Mouse (Mus musculus): ENCODE measurements around the gene Gm37240. TPM values are rescaled to one million over a fixed set of nuclear protein-coding genes. Genes with fewer than 3 reads are reported as not detected.

The Gm37240 gene
- polyA plus RNA-seq, 1 experiment from 2014 or later = 4.6 TPM

DNA sequence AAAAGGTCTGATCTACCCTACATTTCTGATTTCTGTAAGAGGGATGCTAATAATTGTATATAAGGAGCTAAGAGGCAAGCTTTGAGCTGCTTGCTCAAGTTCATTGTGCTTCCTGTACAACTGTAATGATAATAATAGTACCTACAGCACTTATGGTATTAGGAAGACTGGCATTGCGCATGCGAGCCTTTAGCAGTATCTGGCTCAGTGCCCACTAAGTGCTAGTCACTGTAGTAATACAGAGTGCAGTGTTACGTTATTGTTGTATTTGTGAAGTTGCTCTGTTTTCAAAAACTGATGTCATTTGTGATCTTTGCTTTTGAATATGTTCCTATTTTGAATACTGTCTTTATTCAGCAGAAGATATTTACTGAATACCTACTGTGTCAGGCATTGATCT, 1060.9 kb downstream of the Gm37240 start:
- H3K27ac ChIP-seq (ENCODE audit: low read length) = no peak overlapping the region
- no peaks in the 10 kb centered on the region for H3K27me3 ChIP-seq (ENCODE audit: control insufficient read depth, insufficient read depth, low read depth, low read length)
- H3K4me2 ChIP-seq (ENCODE audit: low read depth, low read length) = no peak overlapping the region
- no peaks in the 10 kb centered on the region for H3K36me3 ChIP-seq (ENCODE audit: control insufficient read depth, insufficient read depth, low read length)
- H3K9ac ChIP-seq (ENCODE audit: low read length) = no peak overlapping the region
- WGBS = 64% methylated on average over 3 of the region's 3 CpGs
- no peaks in the 10 kb centered on the region for H3K9me3 ChIP-seq (ENCODE audit: control insufficient read depth, low read length)
- H3K4me1 ChIP-seq (replicated peaks; ENCODE audit: control insufficient read depth, insufficient read depth, low read length) = peaks cover 2% of the 10 kb centered on the region; the same call in 1 of the 2 replicates
- H3K4me3 ChIP-seq (ENCODE audit: low read length) = no peak overlapping the region
- ATAC-seq (ENCODE audit: low read depth) = no peak

DNA sequence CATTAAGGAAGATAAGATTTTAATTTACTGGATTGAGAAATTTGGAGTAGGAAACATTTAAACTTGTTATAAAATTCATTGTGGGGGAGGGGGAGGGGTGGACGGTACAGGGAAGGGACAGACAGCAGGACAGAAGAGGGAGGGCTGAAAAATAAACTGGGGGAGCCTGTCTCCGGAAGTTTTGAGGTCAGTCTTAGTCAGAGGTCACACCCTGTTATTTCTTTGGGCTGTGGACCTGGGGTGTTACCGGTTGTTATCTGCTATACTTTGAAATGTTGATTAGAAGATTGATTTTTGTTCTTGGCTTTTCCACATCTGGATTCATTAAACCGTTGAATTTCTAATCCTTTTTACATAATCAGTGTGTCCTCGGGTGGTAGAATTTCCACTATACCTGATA, 1061.3 kb downstream of the Gm37240 start:
- Histone ChIP-seq H3K36me3 (ENCODE audit: control insufficient read depth, insufficient read depth, low read length) (no peaks in the 10 kb centered on the region), H3K9ac (ENCODE audit: low read length) (no peak overlapping the region), H3K4me3 (ENCODE audit: low read length) (no peak overlapping the region), H3K27ac (ENCODE audit: low read length) (no peak overlapping the region), H3K4me2 (ENCODE audit: low read depth, low read length) (no peak overlapping the region), H3K27me3 (ENCODE audit: control insufficient read depth, insufficient read depth, low read depth, low read length) (no peaks in the 10 kb centered on the region), H3K4me1 (replicated peaks; ENCODE audit: control insufficient read depth, insufficient read depth, low read length) (peaks cover 2% of the 10 kb centered on the region; the same call in 1 of the 2 replicates), H3K9me3 (ENCODE audit: control insufficient read depth, low read length) (no peaks in the 10 kb centered on the region)
- 33% methylated on average over 5 of the region's 5 CpGs for WGBS
- ATAC-seq (ENCODE audit: low read depth) = no peak

DNA sequence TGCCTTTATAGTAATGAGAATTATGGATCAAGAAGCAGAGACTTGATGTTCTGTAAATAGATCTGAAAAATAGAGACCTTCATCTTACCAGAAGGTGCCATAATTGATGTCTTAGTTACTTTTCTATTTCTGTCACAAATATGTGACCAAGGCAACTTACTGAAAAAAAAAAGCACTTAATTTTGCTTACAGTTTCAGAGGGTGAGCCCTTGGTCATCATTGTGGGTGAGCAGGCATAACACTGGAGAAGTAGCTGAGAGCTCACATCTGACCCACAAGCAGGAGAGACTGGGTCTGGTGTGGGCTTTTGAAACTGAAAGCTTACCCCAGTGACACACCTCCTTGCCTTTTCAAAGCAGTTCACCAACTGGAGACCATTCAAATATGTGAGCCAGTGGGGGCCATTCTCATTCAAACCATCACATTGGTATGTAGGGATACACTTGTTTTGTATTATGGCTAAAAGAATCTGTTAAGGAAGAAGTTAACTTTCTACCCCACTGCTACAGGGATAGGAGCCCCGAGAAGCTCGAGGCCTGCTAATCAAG, 1066.6 kb downstream of the Gm37240 start:
- H3K9me3 ChIP-seq (ENCODE audit: control insufficient read depth, low read length) = no peaks in the 10 kb centered on the region
- no peak overlapping the region for H3K4me3 ChIP-seq (ENCODE audit: low read length)
- WGBS = 80% methylated on average over 2 of the region's 2 CpGs
- H3K27ac ChIP-seq (ENCODE audit: low read length) = no peak overlapping the region
- no peaks in the 10 kb centered on the region; the same call in 1 of the 2 replicates for H3K36me3 ChIP-seq (ENCODE audit: control insufficient read depth, insufficient read depth, low read length)
- H3K4me1 ChIP-seq (replicated peaks; ENCODE audit: control insufficient read depth, insufficient read depth, low read length) = peaks cover 8% of the 10 kb centered on the region
- no peak for ATAC-seq (ENCODE audit: low read depth)
- H3K4me2 ChIP-seq (ENCODE audit: low read depth, low read length) = no peak overlapping the region
- no peak overlapping the region for H3K9ac ChIP-seq (ENCODE audit: low read length)
- H3K27me3 ChIP-seq (ENCODE audit: control insufficient read depth, insufficient read depth, low read depth, low read length) = no peaks in the 10 kb centered on the region

DNA sequence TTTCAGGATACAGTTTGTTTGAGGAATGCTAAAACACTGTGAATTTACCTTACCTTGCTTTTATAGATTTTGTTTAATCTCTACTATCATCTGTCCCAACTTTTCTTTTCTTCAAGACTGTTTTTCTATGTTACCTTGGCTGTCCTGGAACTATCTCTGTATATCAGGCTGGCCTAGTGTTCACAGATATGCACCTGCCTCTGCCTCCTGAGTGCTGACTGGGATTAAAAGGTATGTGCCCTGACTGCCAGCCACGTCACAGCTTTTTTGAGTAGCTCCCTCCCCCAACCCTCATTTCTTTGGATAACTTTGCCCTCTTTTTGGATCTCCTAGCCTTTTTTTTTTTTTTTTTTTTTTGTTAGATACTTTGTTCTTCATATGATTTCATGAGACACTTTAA, 1070.4 kb downstream of the Gm37240 start:
- WGBS = 71% methylated on average over 1 of the region's 1 CpGs

DNA sequence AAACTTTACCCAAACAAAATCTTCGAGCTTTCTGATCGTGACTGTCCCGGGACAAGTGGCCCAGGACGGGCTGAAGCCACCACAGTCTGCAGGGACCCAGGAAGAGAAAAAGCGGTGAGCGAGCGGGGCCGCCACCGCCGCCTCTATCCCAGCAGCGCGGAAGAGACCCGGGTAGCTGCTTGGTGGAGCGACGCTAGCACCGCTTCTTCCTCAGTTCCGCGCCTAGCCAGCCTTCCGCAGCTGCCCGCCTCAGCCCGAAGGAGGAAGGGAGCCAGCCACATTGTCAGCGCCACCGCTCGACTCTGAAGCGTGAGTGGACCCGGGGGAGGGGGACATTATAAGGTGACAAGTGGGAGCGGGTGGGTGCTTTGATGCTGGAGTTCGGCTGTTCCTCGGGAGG, 1071.9 kb downstream of the Gm37240 start:
- H3K9ac ChIP-seq (ENCODE audit: low read length) = peak overlapping the region; percentile 90
- peak overlapping the region; percentile 99 for H3K4me2 ChIP-seq (ENCODE audit: low read depth, low read length)
- peak overlapping the region; percentile 81 for H3K4me3 ChIP-seq (ENCODE audit: low read length)
- H3K27me3 ChIP-seq (ENCODE audit: control insufficient read depth, insufficient read depth, low read depth, low read length) = no peaks in the 10 kb centered on the region
- H3K27ac ChIP-seq (ENCODE audit: low read length) = peak overlapping the region; percentile 92
- H3K9me3 ChIP-seq (ENCODE audit: control insufficient read depth, low read length) = no peaks in the 10 kb centered on the region
- under 1% methylated on average over 28 of the region's 29 CpGs for WGBS
- peaks cover 15% of the 10 kb centered on the region for H3K4me1 ChIP-seq (replicated peaks; ENCODE audit: control insufficient read depth, insufficient read depth, low read length)
- ATAC-seq (ENCODE audit: low read depth) = no peak
- H3K36me3 ChIP-seq (ENCODE audit: control insufficient read depth, insufficient read depth, low read length) = no peaks in the 10 kb centered on the region; the same call in 1 of the 2 replicates

More for the DNA sequence above, 1070.4 kb downstream of the Gm37240 start:
- H3K4me1 ChIP-seq (replicated peaks; ENCODE audit: control insufficient read depth, insufficient read depth, low read length) = peaks cover 15% of the 10 kb centered on the region
- H3K4me2 ChIP-seq (ENCODE audit: low read depth, low read length) = no peak overlapping the region
- H3K27ac ChIP-seq (ENCODE audit: low read length) = no peak overlapping the region
- no peak overlapping the region for H3K4me3 ChIP-seq (ENCODE audit: low read length)
- no peaks in the 10 kb centered on the region; the same call in 1 of the 2 replicates for H3K36me3 ChIP-seq (ENCODE audit: control insufficient read depth, insufficient read depth, low read length)
- no peak for ATAC-seq (ENCODE audit: low read depth)
- no peaks in the 10 kb centered on the region for H3K27me3 ChIP-seq (ENCODE audit: control insufficient read depth, insufficient read depth, low read depth, low read length)
- no peak overlapping the region for H3K9ac ChIP-seq (ENCODE audit: low read length)
- no peaks in the 10 kb centered on the region for H3K9me3 ChIP-seq (ENCODE audit: control insufficient read depth, low read length)

DNA sequence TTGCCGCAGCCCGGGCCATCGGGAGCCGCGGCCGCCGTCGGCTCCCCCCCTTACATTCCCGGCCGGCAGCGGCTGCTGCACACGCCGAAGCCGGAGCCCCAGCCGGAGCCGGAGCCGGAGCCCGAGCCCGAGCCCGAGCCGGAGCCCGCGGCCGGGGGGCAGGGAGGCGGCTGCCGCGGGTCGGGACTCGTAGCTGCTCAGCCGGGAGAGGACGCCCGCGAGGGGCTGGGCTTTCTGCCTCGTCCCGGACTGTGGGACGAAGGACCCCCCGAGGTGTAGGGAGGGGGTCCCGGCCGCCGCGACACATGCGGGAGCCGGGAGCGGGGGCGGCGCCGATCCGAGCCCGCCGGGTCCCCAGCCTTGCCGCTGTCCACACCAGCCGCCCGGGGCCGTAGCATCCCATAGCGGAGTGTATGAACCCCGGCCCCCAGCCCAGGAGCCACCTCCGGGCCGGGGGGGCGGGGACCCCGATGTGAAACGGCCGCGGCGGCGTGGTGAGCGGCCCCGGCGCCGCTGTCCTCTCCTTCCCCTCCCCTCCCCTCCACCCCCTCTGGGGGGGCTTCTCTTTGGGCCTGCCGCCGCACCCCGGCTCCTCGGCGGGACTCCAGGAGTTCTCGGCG, 1072.4 kb downstream of the Gm37240 start, which contains the start of gene Fbxw7:
TSS of gene Fbxw7 (plus strand) at position 507 of the 620 bp plus-strand sequence.
- WGBS = under 1% methylated on average over 29 of the region's 76 CpGs
- ATAC-seq (ENCODE audit: low read depth) = peak; percentile 52

DNA sequence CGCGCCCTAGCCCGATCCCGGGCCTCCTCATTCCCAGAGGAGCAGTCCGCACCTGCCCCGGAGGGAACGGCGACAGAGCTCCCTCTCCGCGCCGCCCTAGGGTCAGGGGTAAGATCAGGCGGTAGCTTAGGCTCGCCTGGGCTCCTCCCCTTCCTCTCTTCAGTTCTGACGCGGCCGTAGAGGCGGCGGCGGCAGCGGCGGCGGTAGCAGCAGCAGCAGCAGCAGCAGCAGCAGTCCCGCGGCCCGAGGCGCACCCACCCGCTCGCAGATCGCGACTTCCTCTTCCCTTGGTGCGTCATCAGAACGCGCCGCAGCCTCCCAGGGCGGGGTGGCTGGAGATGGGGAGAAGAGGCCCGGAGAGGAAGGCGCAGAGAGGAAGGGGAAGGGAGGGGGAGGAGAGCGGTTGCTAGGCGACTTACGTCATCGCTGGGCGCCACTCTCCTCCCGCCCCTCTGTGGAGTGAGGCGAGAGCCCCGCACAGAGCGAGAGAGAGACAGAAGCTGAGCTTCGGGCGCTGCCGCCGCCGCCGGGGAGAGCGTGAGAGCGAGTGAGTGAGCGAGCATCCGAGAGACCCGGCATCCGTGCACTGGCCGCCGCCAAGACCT, 1073.1 kb downstream of the Gm37240 start:
- peak overlapping the region; percentile 99 for H3K4me2 ChIP-seq (ENCODE audit: low read depth, low read length)
- peak overlapping the region; percentile 90 for H3K9ac ChIP-seq (ENCODE audit: low read length)
- peak; percentile 99 for ATAC-seq (ENCODE audit: low read depth)
- H3K36me3 ChIP-seq (ENCODE audit: control insufficient read depth, insufficient read depth, low read length) = no peaks in the 10 kb centered on the region; the same call in 1 of the 2 replicates
- no peaks in the 10 kb centered on the region for H3K27me3 ChIP-seq (ENCODE audit: control insufficient read depth, insufficient read depth, low read depth, low read length)
- H3K9me3 ChIP-seq (ENCODE audit: control insufficient read depth, low read length) = no peaks in the 10 kb centered on the region
- peak overlapping the region; percentile 81 for H3K4me3 ChIP-seq (ENCODE audit: low read length)
- 0% methylated on average over 42 of the region's 60 CpGs for WGBS
- H3K4me1 ChIP-seq (replicated peaks; ENCODE audit: control insufficient read depth, insufficient read depth, low read length) = peaks cover 15% of the 10 kb centered on the region
- H3K27ac ChIP-seq (ENCODE audit: low read length) = peak overlapping the region; percentile 92

More for the DNA sequence above, 1072.4 kb downstream of the Gm37240 start, which contains the start of gene Fbxw7:
- Histone ChIP-seq H3K4me1 (replicated peaks; ENCODE audit: control insufficient read depth, insufficient read depth, low read length) (peaks cover 15% of the 10 kb centered on the region), H3K4me2 (ENCODE audit: low read depth, low read length) (peak within 1 kb of the TSS; percentile 99), H3K36me3 (ENCODE audit: control insufficient read depth, insufficient read depth, low read length) (no peaks in the 10 kb centered on the region; the same call in 1 of the 2 replicates), H3K27me3 (ENCODE audit: control insufficient read depth, insufficient read depth, low read depth, low read length) (no peaks in the 10 kb centered on the region), H3K4me3 (ENCODE audit: low read length) (peak within 1 kb of the TSS; percentile 81), H3K9me3 (ENCODE audit: control insufficient read depth, low read length) (no peaks in the 10 kb centered on the region), H3K9ac (ENCODE audit: low read length) (peak within 1 kb of the TSS; percentile 90), H3K27ac (ENCODE audit: low read length) (peak within 1 kb of the TSS; percentile 92)

DNA sequence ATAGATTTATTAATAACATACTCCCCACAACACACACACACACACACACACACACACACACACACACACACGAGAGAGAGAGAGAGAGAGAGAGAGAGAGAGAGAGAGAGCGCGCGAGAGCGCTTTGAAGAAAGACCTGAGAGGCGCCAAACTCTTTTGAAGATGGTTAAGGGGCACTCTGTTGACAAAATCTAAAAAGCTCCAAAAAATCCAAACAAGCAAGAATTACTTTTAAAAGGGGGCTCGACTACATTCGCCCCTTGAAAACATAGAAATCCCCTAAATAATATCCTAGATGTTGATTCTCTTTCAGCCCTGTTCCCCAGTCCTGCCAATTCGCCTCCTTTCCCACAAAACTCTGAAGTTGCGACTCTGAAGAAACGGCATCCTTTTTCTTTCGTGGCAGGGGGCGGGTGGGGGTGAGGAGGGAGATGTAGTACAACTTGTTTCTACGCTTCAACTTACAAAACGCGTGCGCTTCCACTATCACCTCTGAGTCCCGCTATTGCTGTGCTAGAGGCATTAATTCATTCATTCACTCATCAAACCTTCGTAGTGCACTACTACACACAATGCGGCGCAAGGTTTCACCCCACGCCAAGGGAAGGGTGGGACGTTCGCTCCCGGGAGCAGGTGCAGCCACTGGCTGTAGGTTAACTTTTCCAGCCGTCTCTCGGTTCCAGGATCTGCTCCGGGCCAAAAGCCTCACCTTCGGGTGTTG, 1073.7 kb downstream of the Gm37240 start:
- WGBS = under 1% methylated on average over 29 of the region's 29 CpGs
- H3K36me3 ChIP-seq (ENCODE audit: control insufficient read depth, insufficient read depth, low read length) = no peaks in the 10 kb centered on the region
- peaks cover 15% of the 10 kb centered on the region for H3K4me1 ChIP-seq (replicated peaks; ENCODE audit: control insufficient read depth, insufficient read depth, low read length)
- no peaks in the 10 kb centered on the region for H3K9me3 ChIP-seq (ENCODE audit: control insufficient read depth, low read length)
- peak overlapping the region; percentile 68 for H3K9ac ChIP-seq (ENCODE audit: low read length)
- H3K27me3 ChIP-seq (ENCODE audit: control insufficient read depth, insufficient read depth, low read depth, low read length) = no peaks in the 10 kb centered on the region
- peak overlapping the region; percentile 63 for H3K27ac ChIP-seq (ENCODE audit: low read length)
- peak overlapping the region; percentile 88 for H3K4me2 ChIP-seq (ENCODE audit: low read depth, low read length)
- peak overlapping the region; percentile 81 for H3K4me3 ChIP-seq (ENCODE audit: low read length)
- peak; percentile 37; the same call in 1 of the 2 replicates for ATAC-seq (ENCODE audit: low read depth)

DNA sequence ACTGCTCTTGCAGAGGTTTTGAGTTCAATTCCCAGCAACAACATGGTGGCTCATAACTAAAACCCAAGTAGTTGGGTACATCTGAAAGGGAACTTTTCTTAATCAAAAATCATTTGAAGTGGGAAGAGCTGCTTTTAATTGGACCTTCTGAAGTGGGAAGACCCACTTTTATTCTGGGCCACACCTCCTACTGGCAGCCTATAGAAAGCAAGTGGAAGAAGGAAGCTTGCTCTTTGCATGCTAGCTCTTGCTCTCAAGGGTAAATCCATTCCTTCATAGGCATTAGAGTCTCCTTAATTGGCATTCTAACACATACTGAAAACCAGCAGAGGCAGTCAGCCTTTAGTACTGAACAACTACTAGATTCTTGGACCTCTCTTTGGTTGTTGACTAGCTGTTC, 1076.5 kb downstream of the Gm37240 start:
- Histone ChIP-seq H3K27ac (ENCODE audit: low read length) (no peak overlapping the region), H3K4me2 (ENCODE audit: low read depth, low read length) (no peak overlapping the region), H3K4me3 (ENCODE audit: low read length) (no peak overlapping the region), H3K9me3 (ENCODE audit: control insufficient read depth, low read length) (no peaks in the 10 kb centered on the region), H3K36me3 (ENCODE audit: control insufficient read depth, insufficient read depth, low read length) (no peaks in the 10 kb centered on the region), H3K9ac (ENCODE audit: low read length) (no peak overlapping the region), H3K27me3 (ENCODE audit: control insufficient read depth, insufficient read depth, low read depth, low read length) (no peaks in the 10 kb centered on the region), H3K4me1 (replicated peaks; ENCODE audit: control insufficient read depth, insufficient read depth, low read length) (peaks cover 8% of the 10 kb centered on the region; the same call in 1 of the 2 replicates)
- ATAC-seq (ENCODE audit: low read depth) = no peak
